Mouse (Mus musculus): ENCODE measurements at regions not wholly inside any gene's neighbourhood (a gene's known extent, or its start where the extent isn't known, plus 50 kb on each side); places are given as distances from the start of the nearest gene placed in this dataset.

- TF ChIP-seq CTCF (IDR thresholded peaks at IDR 0.05) (no peak), POLR2A (IDR thresholded peaks at IDR 0.05; ENCODE audit: insufficient read depth, low read depth, low read length) (no peak)
These were observed 283.0 kb upstream of the Gpc6 start for GRCm38 (mm10) chr14:116642091-116642490.

All from heart, adult 2 months (tissue).